Mouse (Mus musculus): ENCODE results near the gene Astl. TPM values are rescaled to one million over a fixed set of nuclear protein-coding genes. Genes with fewer than 3 reads are reported as not detected.

The Astl gene
- total and polyA plus RNA-seq, 2 experiments = not detected

DNA sequence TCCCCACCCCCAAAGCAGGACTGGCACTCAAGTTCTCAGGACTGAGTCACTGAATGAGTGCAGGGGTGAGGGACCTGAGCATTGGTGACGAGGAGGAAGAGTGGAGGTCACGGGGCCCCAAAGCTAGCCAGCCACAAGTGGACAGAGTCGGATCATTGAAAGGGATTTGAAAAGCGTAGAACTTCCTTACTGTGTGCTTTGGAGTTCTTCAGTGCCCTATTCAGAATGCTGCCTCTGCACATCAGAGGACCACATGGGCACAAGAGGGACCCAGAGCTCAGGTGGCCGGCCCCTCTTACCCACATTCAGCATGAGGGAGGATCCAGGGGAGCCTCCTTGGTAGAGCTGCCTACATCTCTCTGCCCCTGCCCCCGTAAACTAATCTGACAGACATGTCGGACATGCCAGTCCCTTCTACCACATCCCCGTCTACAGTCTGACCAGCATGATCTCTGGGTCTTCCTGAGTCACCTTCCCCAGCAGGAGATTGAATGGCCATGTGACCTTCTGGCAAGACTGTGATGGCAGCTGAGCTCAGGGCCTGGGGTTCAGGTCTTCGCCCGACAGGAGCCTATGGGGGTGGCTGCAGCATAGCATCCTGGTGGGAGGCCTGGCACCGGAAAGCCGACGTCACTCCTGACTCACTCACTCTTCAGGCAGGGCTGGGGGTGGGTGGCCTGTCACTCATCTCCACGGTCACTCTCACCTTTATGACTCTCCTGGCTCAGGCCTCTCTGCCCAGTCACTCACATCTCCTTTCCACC is 5.5 kb upstream of the Astl start:
- no peak overlapping the region for H3K27ac ChIP-seq (replicated peaks; ENCODE audit: insufficient read depth, low read depth, low read length)
- H3K9ac ChIP-seq (ENCODE audit: low read depth, low read length) = no peak overlapping the region
- H3K4me3 ChIP-seq (ENCODE audit: insufficient read depth, low read depth, low read length) = no peak overlapping the region
- H3K36me3 ChIP-seq (ENCODE audit: control insufficient read depth, insufficient read depth, low read length) = no peaks in the 10 kb centered on the region
- no peaks in the 10 kb centered on the region for H3K79me2 ChIP-seq (ENCODE audit: control insufficient read depth, insufficient read depth, low read length)
- TF ChIP-seq CTCF (IDR thresholded peaks at IDR 0.05; ENCODE audit: low read depth, low read length) = no peak
- no peaks in the 10 kb centered on the region; the same call in 1 of the 2 replicates for H3K4me1 ChIP-seq (ENCODE audit: control insufficient read depth, insufficient read depth, low read length)
- no peak for DNase-seq (ENCODE audit: extremely low read depth, low read depth, low spot score)
- H3K27me3 ChIP-seq (ENCODE audit: control insufficient read depth, insufficient read depth, low read length) = peaks cover 6% of the 10 kb centered on the region; the same call in 1 of the 2 replicates
- 89% methylated on average over 14 of the region's 14 CpGs for WGBS

DNA sequence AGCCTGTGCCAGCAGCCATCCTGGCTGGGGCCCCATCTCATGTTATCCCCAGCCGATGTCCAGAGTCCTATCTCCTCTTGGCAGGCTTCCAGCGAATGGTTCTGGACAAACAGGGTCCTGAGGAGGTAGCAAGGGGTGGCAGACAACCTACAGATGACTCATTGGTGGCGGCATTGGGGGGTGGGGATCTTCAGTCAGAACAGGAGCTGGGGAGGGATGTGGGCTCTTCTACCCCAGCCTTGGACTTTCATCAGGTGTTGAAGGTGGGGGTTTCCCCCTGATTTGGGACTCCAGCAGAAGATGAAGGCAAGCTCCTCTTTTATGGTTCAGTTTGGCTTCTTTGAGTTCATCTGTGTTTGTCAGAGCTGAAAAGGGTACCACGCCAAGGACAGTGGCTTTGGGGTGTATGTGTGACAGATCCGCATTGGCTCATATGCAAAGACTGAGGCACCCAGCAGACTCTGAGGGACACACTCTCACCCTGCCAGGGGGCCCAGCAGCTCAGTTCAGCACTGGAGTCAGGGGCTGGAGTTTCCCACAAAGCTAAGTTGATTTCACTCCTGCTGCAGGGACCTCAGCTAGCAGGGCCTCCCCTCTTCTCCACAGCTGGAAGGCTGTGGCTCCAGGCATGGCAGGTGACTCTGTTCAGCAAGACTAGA is 4.4 kb upstream of the Astl start:
- Histone ChIP-seq H3K27ac (replicated peaks; ENCODE audit: insufficient read depth, low read depth, low read length) (no peak overlapping the region), H3K4me3 (ENCODE audit: insufficient read depth, low read depth, low read length) (no peak overlapping the region), H3K79me2 (ENCODE audit: control insufficient read depth, insufficient read depth, low read length) (no peaks in the 10 kb centered on the region), H3K4me1 (ENCODE audit: control insufficient read depth, insufficient read depth, low read length) (no peaks in the 10 kb centered on the region), H3K27me3 (ENCODE audit: control insufficient read depth, insufficient read depth, low read length) (peaks cover 6% of the 10 kb centered on the region; the same call in 1 of the 2 replicates), H3K9ac (ENCODE audit: low read depth, low read length) (no peak overlapping the region), H3K36me3 (ENCODE audit: control insufficient read depth, insufficient read depth, low read length) (no peaks in the 10 kb centered on the region)
- TF ChIP-seq POLR2A (IDR thresholded peaks at IDR 0.05; ENCODE audit: extremely low read depth, insufficient read depth, low read length) (no peak), CTCF (IDR thresholded peaks at IDR 0.05; ENCODE audit: low read depth, low read length) (no peak)
- no peak for DNase-seq (ENCODE audit: extremely low read depth, low read depth, low spot score)
- WGBS = 57% methylated on average over 5 of the region's 5 CpGs

GRCm38 (mm10) chr2:127335078-127335541 is 3.3 kb upstream of the Astl start:
- peak; percentile 9 for DNase-seq (ENCODE audit: extremely low read depth, low read depth, low spot score)
- Histone ChIP-seq H3K4me1 (ENCODE audit: control insufficient read depth, insufficient read depth, low read length) (no peaks in the 10 kb centered on the region), H3K27ac (replicated peaks; ENCODE audit: insufficient read depth, low read depth, low read length) (no peak overlapping the region), H3K79me2 (ENCODE audit: control insufficient read depth, insufficient read depth, low read length) (no peaks in the 10 kb centered on the region), H3K36me3 (ENCODE audit: control insufficient read depth, insufficient read depth, low read length) (no peaks in the 10 kb centered on the region), H3K27me3 (ENCODE audit: control insufficient read depth, insufficient read depth, low read length) (peaks cover 6% of the 10 kb centered on the region; the same call in 1 of the 2 replicates), H3K4me3 (ENCODE audit: insufficient read depth, low read depth, low read length) (no peak overlapping the region), H3K9ac (ENCODE audit: low read depth, low read length) (no peak overlapping the region)
- TF ChIP-seq CTCF (IDR thresholded peaks at IDR 0.05; ENCODE audit: low read depth, low read length) = no peak
- no peak for TF ChIP-seq POLR2A (IDR thresholded peaks at IDR 0.05; ENCODE audit: extremely low read depth, insufficient read depth, low read length)
- WGBS = 75% methylated on average over 11 of the region's 11 CpGs

DNA sequence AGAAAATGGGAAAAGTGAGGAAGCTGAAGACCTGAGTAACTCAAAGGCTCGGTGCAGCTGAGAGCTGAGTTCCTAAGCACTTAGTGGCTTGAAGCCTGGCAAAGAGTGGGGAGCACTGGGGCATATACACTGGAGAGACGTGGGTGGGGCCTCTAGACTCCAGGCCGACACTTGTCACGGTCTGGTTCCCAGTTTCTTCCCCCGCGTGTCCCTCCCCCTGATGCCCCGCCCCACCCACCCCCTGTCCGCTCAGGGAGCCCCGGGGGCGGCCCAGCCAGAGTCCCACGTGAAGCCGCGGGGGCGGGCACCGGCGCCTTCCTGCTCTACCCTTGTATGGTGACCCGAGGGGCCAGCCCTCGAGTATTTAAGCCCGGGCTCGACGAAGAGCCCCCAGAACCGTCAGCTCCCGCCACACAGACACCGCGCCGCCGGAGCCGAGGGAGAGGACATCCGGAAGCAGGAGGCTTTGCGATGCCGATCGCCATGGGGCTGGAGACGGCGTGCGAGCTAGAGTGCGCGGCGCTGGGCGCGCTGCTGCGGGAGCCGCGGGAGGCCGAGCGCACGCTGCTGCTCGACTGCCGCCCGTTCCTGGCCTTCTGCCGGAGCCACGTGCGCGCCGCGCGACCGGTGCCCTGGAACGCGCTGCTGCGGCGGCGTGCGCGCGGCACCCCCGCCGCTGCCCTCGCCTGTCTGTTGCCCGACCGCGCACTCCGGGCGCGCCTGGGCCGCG is 2.5 kb upstream of the Astl start, which contains the start of gene Dusp2:
Dusp2 (plus strand) TSS at position 393 of the 730 bp plus-strand sequence.
- Histone ChIP-seq H3K27ac (replicated peaks; ENCODE audit: insufficient read depth, low read depth, low read length) (no peak within 1 kb of the TSS), H3K27me3 (ENCODE audit: control insufficient read depth, insufficient read depth, low read length) (peaks cover 6% of the 10 kb centered on the region; the same call in 1 of the 2 replicates), H3K4me3 (ENCODE audit: insufficient read depth, low read depth, low read length) (peak within 1 kb of the TSS; percentile 84), H3K9ac (ENCODE audit: low read depth, low read length) (peak within 1 kb of the TSS; percentile 69), H3K79me2 (ENCODE audit: control insufficient read depth, insufficient read depth, low read length) (no peaks in the 10 kb centered on the region), H3K4me1 (ENCODE audit: control insufficient read depth, insufficient read depth, low read length) (no peaks in the 10 kb centered on the region), H3K36me3 (ENCODE audit: control insufficient read depth, insufficient read depth, low read length) (no peaks in the 10 kb centered on the region)
- 1% methylated on average over 50 of the region's 76 CpGs for WGBS
- DNase-seq (ENCODE audit: extremely low read depth, low read depth, low spot score) = peak; percentile 21
- 0 out of 2 replicates have a peak, but pooled peaks have one; percentile 41 for TF ChIP-seq POLR2A (IDR thresholded peaks at IDR 0.05; ENCODE audit: extremely low read depth, insufficient read depth, low read length)
- no peak for TF ChIP-seq CTCF (IDR thresholded peaks at IDR 0.05; ENCODE audit: low read depth, low read length)

DNA sequence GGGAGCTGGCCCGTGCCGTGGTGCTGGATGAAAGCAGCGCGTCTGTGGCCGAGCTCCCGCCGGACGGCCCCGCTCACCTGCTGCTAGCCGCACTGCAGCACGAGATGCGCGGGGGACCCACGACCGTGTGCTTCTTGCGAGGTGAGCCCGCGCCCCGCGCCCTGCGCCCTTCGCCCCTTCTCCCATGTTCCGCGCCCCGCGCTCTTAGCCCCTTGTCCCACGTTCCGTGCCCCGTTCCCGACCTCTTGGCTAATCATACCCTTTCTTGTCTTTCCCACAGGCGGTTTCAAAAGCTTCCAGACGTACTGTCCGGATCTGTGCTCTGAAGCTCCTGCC is 2.0 kb upstream of the Astl start:
- no peak for TF ChIP-seq CTCF (IDR thresholded peaks at IDR 0.05; ENCODE audit: low read depth, low read length)
- TF ChIP-seq POLR2A (IDR thresholded peaks at IDR 0.05; ENCODE audit: extremely low read depth, insufficient read depth, low read length) = no peak
- Histone ChIP-seq H3K4me3 (ENCODE audit: insufficient read depth, low read depth, low read length) (peak overlapping the region; percentile 84), H3K27ac (replicated peaks; ENCODE audit: insufficient read depth, low read depth, low read length) (no peak overlapping the region), H3K4me1 (ENCODE audit: control insufficient read depth, insufficient read depth, low read length) (no peaks in the 10 kb centered on the region), H3K36me3 (ENCODE audit: control insufficient read depth, insufficient read depth, low read length) (no peaks in the 10 kb centered on the region), H3K27me3 (ENCODE audit: control insufficient read depth, insufficient read depth, low read length) (peaks cover 6% of the 10 kb centered on the region; the same call in 1 of the 2 replicates), H3K9ac (ENCODE audit: low read depth, low read length) (peak overlapping the region; percentile 69), H3K79me2 (ENCODE audit: control insufficient read depth, insufficient read depth, low read length) (no peaks in the 10 kb centered on the region)
- 6% methylated on average over 33 of the region's 33 CpGs for whole genome bisulfite sequencing
- no peak for DNase-seq (ENCODE audit: extremely low read depth, low read depth, low spot score)

Measured in liver, adult 2 months (tissue).